Mouse (Mus musculus) liver, postnatal 0 days (tissue): ENCODE measurements around the gene Ifitm7. TPM values are rescaled to one million over a fixed set of nuclear protein-coding genes. Genes with fewer than 3 reads are reported as not detected.

Experiments
- ATAC-seq: fragments of 200-750 bp; cut with Nextera tagmentation; 2 replicates; pipeline ENCODE4 v1.8.0; 2017; ENCODE audit warnings: mild to moderate bottlenecking, moderate library complexity
- DNase-seq: peaks from one replicate; pipeline ENCODE4 v3.0.0-alpha.2; 2016
- H3K27ac ChIP-seq: fragments of 300-500 bp; sonication (generic); 2 replicates; pipeline ENCODE4 v1.5.1; 2014; ENCODE audit warnings: antibody characterized with exemption, moderate library complexity, mild to moderate bottlenecking, low read depth
- H3K27me3 ChIP-seq: fragments of 300-500 bp; sonication (generic); 2 replicates; pipeline ENCODE4 v1.6.1; 2014; ENCODE audit warnings: low read length, control low read depth, mixed read lengths; ENCODE audit not compliant: insufficient read depth
- H3K36me3 ChIP-seq: fragments of 300-500 bp; sonication (generic); replicated peaks from 2 replicates; pipeline ENCODE4 v1.6.1; 2014; ENCODE audit warnings: mild to moderate bottlenecking, control low read depth, low read length, moderate library complexity, mixed read lengths; ENCODE audit not compliant: insufficient read depth
- H3K4me1 ChIP-seq: fragments of 300-500 bp; sonication (generic); 2 replicates; pipeline ENCODE4 v1.6.1; 2014; ENCODE audit warnings: antibody characterized with exemption, mild to moderate bottlenecking, control low read depth; ENCODE audit not compliant: insufficient read depth
- H3K4me2 ChIP-seq: fragments of 300-500 bp; sonication (generic); 2 replicates; pipeline ENCODE4 v1.6.1; 2014; ENCODE audit warnings: low read depth, mild to moderate bottlenecking, low read length, moderate library complexity, mixed read lengths
- H3K4me3 ChIP-seq: fragments of 300-500 bp; sonication (generic); 2 replicates; pipeline ENCODE4 v1.5.1; 2014; ENCODE audit warnings: low read depth, low read length
- H3K9ac ChIP-seq: fragments of 300-500 bp; sonication (generic); replicated peaks from 2 replicates; pipeline ENCODE4 v1.6.1; 2014; ENCODE audit warnings: mild to moderate bottlenecking, moderate library complexity
- H3K9me3 ChIP-seq: fragments of 300-500 bp; sonication (generic); 2 replicates; pipeline ENCODE4 v1.6.1; 2016; ENCODE audit warnings: mild to moderate bottlenecking, control low read depth, low read length, mixed read lengths
- CTCF ChIP-seq: sonication (generic); IDR thresholded peaks from 2 replicates; pipeline ENCODE4 v1.5.1; 2016; ENCODE audit warnings: antibody characterized with exemption, low read depth
- EP300 ChIP-seq: IDR thresholded peaks from 2 replicates; pipeline ENCODE4 v1.6.1; 2016; ENCODE audit warnings: antibody characterized with exemption, low read depth, mild to moderate bottlenecking
- WGBS: fragments of 180-500 bp; shearing (Covaris S2); extraction: QIAGEN DNeasy Blood & Tissue Kit; methylation state at CpG from one replicate; pipeline ENCODE4 v1.1.7; 2014; ENCODE audit not compliant: insufficient replicate concordance; 5-methylcytosine and 5-hydroxymethylcytosine counted together
- polyA plus RNA-seq: library from polyadenylated mRNA; unstranded; fragments of >200 nt; fragmentation: Nextera tagmentation; extraction: Ambion mirVana; gene quantifications from 2 replicates; pipeline ENCODE4 v1.2.1, GENCODE M21; 2015

Gene Ifitm7
- polyA plus RNA-seq, 1 experiment from 2014 or later = 0.18 TPM

DNA sequence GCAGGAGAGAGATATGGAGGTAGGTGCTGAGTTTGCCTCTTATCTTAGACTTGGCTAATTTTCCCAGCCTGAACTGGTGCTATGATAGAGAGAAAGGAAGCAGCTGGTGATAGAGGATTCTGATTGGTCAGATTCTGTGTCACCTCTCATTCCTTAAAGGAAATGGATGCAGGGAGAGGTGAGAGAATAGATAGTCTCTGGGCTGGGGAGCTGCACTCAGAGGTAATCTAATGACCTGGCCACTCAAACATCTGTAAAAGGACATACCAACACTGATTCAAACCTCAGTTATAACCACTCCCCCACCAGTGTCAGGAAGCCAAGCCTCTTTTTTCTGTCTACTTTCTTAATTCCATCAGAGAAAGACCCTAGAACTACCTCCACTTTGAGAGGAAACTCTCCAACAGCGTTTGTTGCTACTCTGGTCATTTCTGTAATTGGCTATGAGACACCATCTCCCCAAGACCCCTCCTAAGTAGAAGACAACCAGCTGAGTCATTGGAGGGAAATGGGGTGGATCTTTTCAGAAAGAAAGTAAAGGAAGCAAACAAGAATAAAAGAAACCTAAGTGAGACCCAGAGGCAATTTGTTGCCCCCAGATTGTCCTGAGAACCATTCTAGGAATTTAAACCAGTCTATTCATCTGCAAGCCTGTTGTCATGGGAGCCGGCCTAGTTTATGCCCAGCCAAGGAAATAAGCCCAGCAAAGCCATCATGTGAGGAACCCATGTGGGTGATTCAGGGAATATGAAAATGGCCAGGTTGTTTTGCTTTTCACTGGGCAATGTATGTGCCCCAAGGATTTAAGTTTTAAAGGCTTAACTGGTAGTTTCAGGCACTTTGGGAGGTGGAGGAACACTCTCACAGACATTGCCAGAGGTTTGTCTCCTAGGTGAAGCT is 38.7 kb upstream of the Ifitm7 start:
- Histone ChIP-seq H3K27ac (no peak overlapping the region), H3K9ac (no peak overlapping the region), H3K4me3 (no peak overlapping the region), H3K36me3 (no peaks in the 10 kb centered on the region), H3K4me1 (no peaks in the 10 kb centered on the region), H3K27me3 (no peaks in the 10 kb centered on the region), H3K4me2 (no peak overlapping the region), H3K9me3 (no peaks in the 10 kb centered on the region)
- no peak for DNase-seq
- WGBS = 66% methylated on average over 2 of the region's 2 CpGs
- TF ChIP-seq EP300 (no peak), CTCF (no peak)
- no peak for ATAC-seq

GRCm38 (mm10) chr16:14021166-14021822 is 34.6 kb upstream of the Ifitm7 start:
- Histone ChIP-seq H3K9me3 (no peaks in the 10 kb centered on the region), H3K9ac (no peak overlapping the region), H3K36me3 (no peaks in the 10 kb centered on the region), H3K4me3 (no peak overlapping the region), H3K27ac (no peak overlapping the region), H3K4me2 (no peak overlapping the region), H3K4me1 (no peaks in the 10 kb centered on the region), H3K27me3 (no peaks in the 10 kb centered on the region)
- TF ChIP-seq CTCF = no peak
- TF ChIP-seq EP300 = no peak
- no peak for ATAC-seq
- WGBS = 59% methylated on average over 3 of the region's 3 CpGs
- no peak for DNase-seq

DNA sequence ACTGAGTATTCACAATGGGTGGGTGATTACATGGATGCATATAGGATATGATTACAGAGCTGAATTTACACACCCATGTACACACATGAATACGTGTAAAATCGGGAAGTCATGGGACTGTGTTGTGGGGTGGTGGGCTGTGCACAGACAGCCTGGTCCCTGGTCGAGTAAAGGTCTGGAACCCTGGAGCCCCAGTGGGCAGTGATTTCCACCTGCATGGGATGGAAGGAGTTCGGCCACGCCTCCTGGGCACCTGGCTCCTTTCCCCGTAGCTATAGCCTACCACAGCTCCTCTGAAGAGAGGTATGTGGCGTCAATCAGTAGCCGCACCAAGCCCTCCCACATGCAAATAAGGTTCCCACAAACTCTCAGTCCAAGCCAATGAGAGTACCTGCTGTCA is 30.6 kb upstream of the Ifitm7 start:
- H3K9ac ChIP-seq = no peak overlapping the region
- TF ChIP-seq CTCF (no peak), EP300 (no peak)
- H3K36me3 ChIP-seq = no peaks in the 10 kb centered on the region
- no peaks in the 10 kb centered on the region for H3K4me1 ChIP-seq
- H3K4me2 ChIP-seq = no peak overlapping the region
- DNase-seq (no peak), ATAC-seq (no peak)
- no peak overlapping the region for H3K27ac ChIP-seq
- WGBS = 85% methylated on average over 8 of the region's 8 CpGs
- H3K9me3 ChIP-seq = no peaks in the 10 kb centered on the region
- no peaks in the 10 kb centered on the region for H3K27me3 ChIP-seq
- H3K4me3 ChIP-seq = no peak overlapping the region

DNA sequence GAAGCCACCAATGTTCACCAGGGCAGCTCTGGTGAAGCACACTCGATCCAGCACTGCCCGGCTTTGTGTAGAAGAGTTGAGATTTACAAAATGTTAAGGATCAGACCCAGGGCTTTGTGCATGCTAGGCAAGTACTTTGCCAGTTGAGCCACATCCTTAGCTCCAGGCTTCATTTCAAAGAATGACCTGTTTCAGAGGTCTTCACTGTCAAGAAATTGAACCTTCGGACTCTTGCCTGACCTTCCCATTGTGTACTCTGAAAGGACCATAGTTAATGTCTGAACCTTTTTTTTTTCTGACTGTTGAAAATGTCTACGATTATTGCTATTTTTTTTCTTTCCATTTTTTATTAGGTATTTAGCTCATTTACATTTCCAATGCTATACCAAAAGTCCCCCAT is 23.3 kb upstream of the Ifitm7 start:
- H3K4me1 ChIP-seq = no peaks in the 10 kb centered on the region; the same call in 1 of the 2 replicates
- WGBS = 80% methylated on average over 4 of the region's 4 CpGs
- no peaks in the 10 kb centered on the region for H3K9me3 ChIP-seq
- no peak for DNase-seq
- H3K4me3 ChIP-seq = no peak overlapping the region
- no peaks in the 10 kb centered on the region for H3K36me3 ChIP-seq
- H3K9ac ChIP-seq = no peak overlapping the region
- TF ChIP-seq CTCF (no peak), EP300 (no peak)
- no peak overlapping the region for H3K4me2 ChIP-seq
- H3K27ac ChIP-seq = no peak overlapping the region
- H3K27me3 ChIP-seq = no peaks in the 10 kb centered on the region
- ATAC-seq = no peak

GRCm38 (mm10) chr16:14008708-14009107 is 22.0 kb upstream of the Ifitm7 start:
- H3K4me2 ChIP-seq = no peak overlapping the region
- no peaks in the 10 kb centered on the region for H3K36me3 ChIP-seq
- no peaks in the 10 kb centered on the region for H3K27me3 ChIP-seq
- H3K4me1 ChIP-seq = no peaks in the 10 kb centered on the region; the same call in 1 of the 2 replicates
- TF ChIP-seq CTCF (no peak), EP300 (no peak)
- H3K4me3 ChIP-seq = no peak overlapping the region
- DNase-seq = no peak
- H3K9me3 ChIP-seq = no peaks in the 10 kb centered on the region
- H3K9ac ChIP-seq = no peak overlapping the region
- no peak overlapping the region for H3K27ac ChIP-seq
- no peak for ATAC-seq

DNA sequence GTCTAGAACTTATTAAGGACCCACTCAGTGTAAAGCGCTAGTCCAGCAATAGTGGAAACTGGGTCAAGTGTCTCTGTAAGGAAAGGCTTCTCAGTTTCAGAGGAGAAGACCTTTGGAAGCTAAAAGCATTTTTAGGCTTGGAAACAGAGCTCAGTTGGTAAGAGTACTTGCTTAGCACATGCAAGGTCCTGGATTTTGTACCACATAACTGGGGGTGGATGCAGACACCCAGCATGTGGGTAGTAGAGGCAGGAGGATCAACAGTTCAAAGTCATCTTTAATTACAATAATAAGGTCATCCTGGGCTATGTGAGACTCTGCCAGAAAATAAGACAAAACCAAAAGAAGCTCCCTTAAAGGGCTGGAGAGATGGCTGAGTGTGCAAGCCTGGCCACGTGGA is 21.4 kb upstream of the Ifitm7 start:
- H3K36me3 ChIP-seq = no peaks in the 10 kb centered on the region
- 78% methylated on average over 2 of the region's 2 CpGs for WGBS
- H3K9me3 ChIP-seq = no peaks in the 10 kb centered on the region
- no peaks in the 10 kb centered on the region for H3K27me3 ChIP-seq
- no peak for DNase-seq
- no peak for TF ChIP-seq CTCF
- TF ChIP-seq EP300 = no peak
- ATAC-seq = no peak
- H3K4me2 ChIP-seq = no peak overlapping the region
- no peak overlapping the region for H3K4me3 ChIP-seq
- no peaks in the 10 kb centered on the region; the same call in 1 of the 2 replicates for H3K4me1 ChIP-seq
- H3K9ac ChIP-seq = no peak overlapping the region
- no peak overlapping the region for H3K27ac ChIP-seq
